Mouse (Mus musculus) stomach, postnatal 0 days (tissue): ENCODE measurements around the gene Ramp1. TPM values are rescaled to one million over a fixed set of nuclear protein-coding genes. Genes with fewer than 3 reads are reported as not detected.

Experiments
- ATAC-seq: fragments of 200-750 bp; cut with Nextera tagmentation; 2 replicates; pipeline ENCODE4 v1.8.0; 2017; ENCODE audit not compliant: low FRiP score, low TSS enrichment
- DNase-seq: peaks from one replicate; pipeline ENCODE4 v3.0.0-alpha.2; 2016; ENCODE audit warnings: low spot score
- H3K27ac ChIP-seq: fragments of 300-500 bp; sonication (generic); replicated peaks from 2 replicates; pipeline ENCODE4 v1.5.1; 2014; ENCODE audit warnings: mild to moderate bottlenecking, control low read depth
- H3K27me3 ChIP-seq: fragments of 300-500 bp; sonication (generic); 2 replicates; pipeline ENCODE4 v1.6.1; 2014; ENCODE audit warnings: low read length; ENCODE audit not compliant: control insufficient read depth, insufficient read depth
- H3K36me3 ChIP-seq: fragments of 300-500 bp; sonication (generic); 2 replicates; pipeline ENCODE4 v1.6.1; 2014; ENCODE audit warnings: low read length, mixed read lengths; ENCODE audit not compliant: control insufficient read depth, insufficient read depth
- H3K4me1 ChIP-seq: fragments of 300-500 bp; sonication (generic); replicated peaks from 2 replicates; pipeline ENCODE4 v1.6.1; 2014; ENCODE audit warnings: antibody characterized with exemption; ENCODE audit not compliant: control insufficient read depth, insufficient read depth
- H3K4me2 ChIP-seq: fragments of 300-500 bp; sonication (generic); replicated peaks from 2 replicates; pipeline ENCODE4 v1.6.1; 2014; ENCODE audit warnings: low read depth, mild to moderate bottlenecking, control low read depth, moderate library complexity
- H3K4me3 ChIP-seq: fragments of 300-500 bp; sonication (generic); 2 replicates; pipeline ENCODE4 v1.5.1; 2014; ENCODE audit warnings: low read depth, low read length, control low read depth
- H3K9ac ChIP-seq: fragments of 300-500 bp; sonication (generic); 2 replicates; pipeline ENCODE4 v1.6.1; 2014; ENCODE audit warnings: mild to moderate bottlenecking, low read length, control low read depth, mixed read lengths
- H3K9me3 ChIP-seq: fragments of 300-500 bp; sonication (generic); 2 replicates; pipeline ENCODE4 v1.6.1; 2016; ENCODE audit warnings: low read length; ENCODE audit not compliant: control insufficient read depth
- CTCF ChIP-seq: IDR thresholded peaks from 2 replicates; pipeline ENCODE4 v1.5.1; 2016; ENCODE audit warnings: antibody characterized with exemption, low read depth, mild to moderate bottlenecking, moderate library complexity
- EP300 ChIP-seq: optimal IDR thresholded peaks from 2 replicates; pipeline ENCODE3; 2016; ENCODE audit warnings: antibody characterized with exemption
- WGBS: fragments of 180-500 bp; shearing (Covaris S2); extraction: QIAGEN DNeasy Blood & Tissue Kit; methylation state at CpG from one replicate; pipeline ENCODE4 v1.1.7; 2014; 5-methylcytosine and 5-hydroxymethylcytosine counted together
- polyA plus RNA-seq: library from polyadenylated mRNA; unstranded; fragments of >200 nt; fragmentation: Nextera tagmentation; extraction: Ambion mirVana; gene quantifications from 2 replicates; pipeline ENCODE4 v1.2.1, GENCODE M21; 2015

Gene Ramp1
- polyA plus RNA-seq, 1 experiment from 2014 or later = 10.5 TPM

DNA sequence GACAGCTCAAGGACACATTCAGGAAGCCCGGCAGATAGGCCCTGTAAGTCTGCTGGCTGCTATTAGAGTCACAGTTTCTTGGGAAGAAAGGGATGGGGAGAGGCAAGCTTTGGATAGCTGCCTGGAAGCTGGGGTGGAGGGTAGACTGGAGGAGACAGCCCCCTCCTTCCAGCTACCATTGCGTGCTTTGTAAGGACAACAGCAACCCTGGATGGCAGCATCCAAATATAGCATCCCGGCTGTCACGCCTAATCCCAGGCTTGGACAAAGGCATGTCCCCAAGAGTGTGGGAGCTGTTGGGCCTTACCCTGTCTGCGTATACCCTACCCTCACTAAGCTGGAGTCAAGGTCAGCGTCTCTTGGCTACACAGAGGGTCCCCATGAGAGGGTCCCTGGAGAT is 29.7 kb downstream of the Ramp1 start:
- H3K4me2 ChIP-seq = no peak overlapping the region
- peak overlapping the region; percentile 76 for H3K27ac ChIP-seq
- no peaks in the 10 kb centered on the region for H3K9me3 ChIP-seq
- no peak overlapping the region for H3K4me3 ChIP-seq
- TF ChIP-seq EP300 (no peak), CTCF (no peak)
- ATAC-seq (peak; percentile 35; the same call in 1 of the 2 replicates), DNase-seq (no peak)
- 68% methylated on average over 6 of the region's 6 CpGs for WGBS
- peak overlapping the region; percentile 5; the same call in 1 of the 2 replicates for H3K9ac ChIP-seq
- no peaks in the 10 kb centered on the region for H3K36me3 ChIP-seq
- H3K4me1 ChIP-seq = no peaks in the 10 kb centered on the region
- H3K27me3 ChIP-seq = no peaks in the 10 kb centered on the region

DNA sequence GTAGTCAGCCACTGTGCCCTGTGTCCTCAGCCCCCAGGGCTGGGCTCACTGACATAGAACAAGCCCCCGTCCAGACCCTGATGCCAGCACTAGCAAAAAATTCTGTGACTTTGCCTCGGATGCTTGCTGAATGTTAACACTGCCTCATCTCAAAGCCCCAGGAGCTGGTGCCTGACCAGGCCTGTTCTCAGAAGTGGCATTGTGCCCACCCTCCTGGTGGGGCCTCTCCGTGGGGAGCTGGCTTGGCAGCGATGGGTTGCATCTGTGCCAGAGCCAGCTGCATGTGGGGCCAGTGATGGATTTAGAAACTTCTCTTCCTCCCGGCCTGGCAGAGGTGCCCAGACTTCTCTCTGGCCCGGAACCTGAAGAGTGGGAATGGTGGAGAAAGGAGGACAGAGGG is 30.2 kb downstream of the Ramp1 start:
- peak overlapping the region; percentile 76 for H3K27ac ChIP-seq
- 50% methylated on average over 6 of the region's 6 CpGs for WGBS
- H3K4me3 ChIP-seq = no peak overlapping the region
- ATAC-seq (peak; percentile 30; the same call in 1 of the 2 replicates), DNase-seq (peak; percentile 53)
- TF ChIP-seq EP300 = no peak
- no peak for TF ChIP-seq CTCF
- no peaks in the 10 kb centered on the region for H3K36me3 ChIP-seq
- no peaks in the 10 kb centered on the region for H3K4me1 ChIP-seq
- no peaks in the 10 kb centered on the region for H3K27me3 ChIP-seq
- H3K4me2 ChIP-seq = no peak overlapping the region
- no peaks in the 10 kb centered on the region for H3K9me3 ChIP-seq
- peak overlapping the region; percentile 5; the same call in 1 of the 2 replicates for H3K9ac ChIP-seq

DNA sequence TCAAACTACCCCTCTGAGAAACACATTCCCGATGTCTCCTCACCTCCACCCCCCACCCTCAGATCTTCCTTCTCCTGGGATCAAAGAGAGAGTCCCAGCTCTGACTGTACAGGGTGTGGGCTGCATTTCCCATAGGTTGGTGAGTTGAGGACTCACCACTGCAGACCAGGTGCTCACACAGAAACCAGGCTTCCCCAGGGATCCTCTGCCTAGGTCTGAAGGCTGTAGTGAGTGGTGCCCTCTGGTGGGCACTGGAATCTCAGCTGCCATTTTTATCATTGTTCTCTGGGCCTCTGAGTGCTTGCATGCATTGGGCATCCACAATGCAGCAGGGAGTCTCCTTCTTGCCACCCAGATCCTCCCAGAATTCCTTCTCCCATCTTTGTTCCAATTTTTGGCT is 31.5 kb downstream of the Ramp1 start:
- DNase-seq = peak; percentile 62
- Histone ChIP-seq H3K4me3 (no peak overlapping the region), H3K27ac (no peak overlapping the region), H3K4me1 (no peaks in the 10 kb centered on the region), H3K9me3 (no peaks in the 10 kb centered on the region), H3K27me3 (no peaks in the 10 kb centered on the region), H3K4me2 (no peak overlapping the region), H3K36me3 (no peaks in the 10 kb centered on the region), H3K9ac (no peak overlapping the region)
- TF ChIP-seq CTCF (peak; percentile 85), EP300 (no peak)
- ATAC-seq = 0 out of 2 replicates have a peak, but pooled peaks have one; percentile 44
- WGBS = 86% methylated on average over 1 of the region's 1 CpGs

DNA sequence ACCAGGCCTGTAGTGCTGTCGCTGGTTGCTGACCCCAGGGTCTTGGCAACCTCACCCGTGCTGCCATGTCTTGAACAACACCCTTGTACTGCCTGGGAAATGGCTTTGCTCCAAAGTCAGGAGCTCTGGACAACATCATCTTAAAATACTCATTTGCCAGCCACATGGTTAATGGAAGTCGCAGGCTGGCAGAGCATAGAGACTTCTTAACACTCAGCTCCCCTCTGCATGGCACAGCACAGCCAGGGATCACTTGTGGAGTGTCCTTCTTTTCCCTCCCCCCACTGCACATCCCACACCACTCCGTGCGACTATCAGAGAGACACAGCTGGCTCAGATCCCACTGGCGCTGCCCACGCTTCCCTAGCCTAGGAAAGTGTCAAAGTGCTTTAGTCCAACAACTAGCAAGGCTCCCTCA is 32.0 kb downstream of the Ramp1 start:
- Histone ChIP-seq H3K27me3 (no peaks in the 10 kb centered on the region), H3K27ac (0 out of 2 replicates have a peak overlapping the region, but pooled peaks have one; percentile 35), H3K4me2 (no peak overlapping the region), H3K4me3 (no peak overlapping the region), H3K4me1 (no peaks in the 10 kb centered on the region), H3K9me3 (no peaks in the 10 kb centered on the region), H3K9ac (no peak overlapping the region), H3K36me3 (no peaks in the 10 kb centered on the region)
- no peak for DNase-seq
- 58% methylated on average over 7 of the region's 7 CpGs for WGBS
- peak; percentile 16; the same call in 1 of the 2 replicates for ATAC-seq
- no peak for TF ChIP-seq CTCF

DNA sequence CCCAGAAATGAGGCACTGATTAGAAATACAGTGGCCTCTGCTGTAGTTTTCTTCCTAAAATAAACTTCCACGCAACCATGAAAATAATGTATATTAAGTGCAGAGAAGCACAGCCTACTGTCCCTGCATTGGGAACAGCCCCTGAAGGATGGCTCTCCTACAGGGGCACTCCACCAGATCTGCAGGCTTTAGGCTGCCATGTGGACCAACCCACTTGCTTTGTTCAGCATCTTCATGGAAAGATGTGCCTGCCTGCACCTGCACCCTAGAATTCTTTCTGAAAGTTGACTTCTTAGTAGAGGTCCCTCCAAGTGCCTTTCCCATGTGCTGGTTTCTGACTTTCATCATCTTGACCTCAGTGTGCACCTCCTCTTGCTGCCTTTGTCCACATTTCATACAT is 35.6 kb downstream of the Ramp1 start:
- ATAC-seq (no peak), DNase-seq (no peak)
- Histone ChIP-seq H3K27me3 (no peaks in the 10 kb centered on the region), H3K27ac (no peak overlapping the region), H3K9ac (no peak overlapping the region), H3K9me3 (no peaks in the 10 kb centered on the region), H3K4me2 (no peak overlapping the region), H3K36me3 (no peaks in the 10 kb centered on the region), H3K4me3 (no peak overlapping the region), H3K4me1 (no peaks in the 10 kb centered on the region)
- no peak for TF ChIP-seq CTCF
- TF ChIP-seq EP300 = no peak
- 96% methylated on average over 1 of the region's 1 CpGs for WGBS

DNA sequence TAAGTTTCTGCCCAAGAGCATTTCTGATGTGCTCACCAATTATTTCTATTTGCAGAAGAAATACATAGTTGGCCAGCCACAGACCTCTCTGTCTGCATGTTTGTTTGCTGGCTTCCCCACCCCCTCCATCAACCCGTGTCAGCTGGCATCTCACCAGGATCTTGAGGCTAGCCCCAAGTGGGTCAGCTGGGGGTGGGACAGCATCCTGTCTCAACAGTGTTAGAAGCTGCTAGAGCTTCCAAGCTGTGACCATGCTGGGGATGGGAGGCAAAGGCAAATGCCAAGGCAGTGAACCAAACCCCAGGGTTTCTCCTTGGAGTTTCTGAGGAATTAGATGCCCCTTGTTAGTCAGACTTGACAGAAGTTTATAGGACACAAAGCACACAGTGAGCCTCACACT is 36.4 kb downstream of the Ramp1 start:
- 12% methylated on average over 1 of the region's 1 CpGs for WGBS

More for the DNA sequence above, 36.4 kb downstream of the Ramp1 start:
- peak overlapping the region; percentile 78 for H3K27ac ChIP-seq
- no peak for TF ChIP-seq EP300
- no peak for TF ChIP-seq CTCF
- no peak overlapping the region for H3K4me2 ChIP-seq
- no peaks in the 10 kb centered on the region for H3K27me3 ChIP-seq
- no peaks in the 10 kb centered on the region for H3K36me3 ChIP-seq
- H3K9ac ChIP-seq = no peak overlapping the region
- no peak overlapping the region for H3K4me3 ChIP-seq
- H3K9me3 ChIP-seq = no peaks in the 10 kb centered on the region
- no peak for DNase-seq
- no peak for ATAC-seq
- no peaks in the 10 kb centered on the region for H3K4me1 ChIP-seq
